Comparison of ENCODE assay signal across 8 mouse cellular contexts in genomic region chr2:70779634-70780033, GRCm38 (mm10). TPM values are rescaled to one million over a fixed set of nuclear protein-coding genes. Genes with fewer than 3 reads are reported as not detected.
A peak's percentile ranks its signal among the peaks of the same experiment; 100 is the strongest.
DNase-seq lines count a peak whose midpoint lies in the region; ATAC-seq and TF ChIP-seq lines count a peak whose summit lies in the region.

No protein-coding gene starts in this region.

- ATAC-seq in intestine, postnatal 0 days = no peak
- ATAC-seq in intestine, embryonic 15.5 days = no peak
- ATAC-seq in megakaryocyte-erythroid progenitor cell, adult 5-6 weeks (replicated peaks; ENCODE audit: low FRiP score, low TSS enrichment, poor library complexity, severe bottlenecking) = peak; percentile 83
- no peak; the same call in 1 of the 2 replicates for ATAC-seq in frontal cortex, adult (ENCODE audit: low TSS enrichment)

- DNase-seq in A20 (ENCODE audit: low read depth, low spot score) = peak; percentile 68
- DNase-seq in embryo, embryonic 10.5 days (ENCODE audit: low spot score) = peak; percentile 35
- no peak for DNase-seq in right cerebral cortex, postnatal 4 days

- H3K36me3 ChIP-seq in intestine, postnatal 0 days (ENCODE audit: control insufficient read depth, insufficient read depth) = peaks cover 3% of the 10 kb centered on the region; the same call in 1 of the 2 replicates
- H3K36me3 ChIP-seq in intestine, embryonic 15.5 days = no peaks in the 10 kb centered on the region
- peaks cover 41% of the 10 kb centered on the region for H3K36me3 ChIP-seq in E14TG2a.4 (ENCODE audit: insufficient read depth, low read length)

- H3K4me1 ChIP-seq in intestine, postnatal 0 days (replicated peaks; ENCODE audit: control insufficient read depth, insufficient read depth, low read length) = 0 out of 2 replicates have a peak, but pooled peaks cover 4% of the 10 kb centered on the region
- no peaks in the 10 kb centered on the region for H3K4me1 ChIP-seq in intestine, embryonic 15.5 days (replicated peaks)
- peaks cover 68% of the 10 kb centered on the region for H3K4me1 ChIP-seq in E14TG2a.4 (replicated peaks; ENCODE audit: low read depth, low read length)

- TF ChIP-seq CTCF in intestine, postnatal 0 days (IDR thresholded peaks at IDR 0.05; ENCODE audit: low read depth) = peak; percentile 78
- peak; percentile 76 for TF ChIP-seq CTCF in E14TG2a.4 (conservative IDR thresholded peaks at IDR 0.05; ENCODE audit: low read length)

- WGBS in intestine, postnatal 0 days = 93% methylated on average over 1 of the region's 1 CpGs
- 94% methylated on average over 1 of the region's 1 CpGs for WGBS in intestine, embryonic 15.5 days

- H3K9me3 ChIP-seq in intestine, postnatal 0 days (ENCODE audit: control insufficient read depth) = no peaks in the 10 kb centered on the region
- no peaks in the 10 kb centered on the region for H3K9me3 ChIP-seq in intestine, embryonic 15.5 days
- no peaks in the 10 kb centered on the region for H3K9me3 ChIP-seq in E14TG2a.4 (ENCODE audit: low read length)

- H3K9ac ChIP-seq in intestine, postnatal 0 days (ENCODE audit: low read depth, low read length) = no peak overlapping the region
- no peak overlapping the region for H3K9ac ChIP-seq in intestine, embryonic 15.5 days

- H3K27ac ChIP-seq in intestine, postnatal 0 days (ENCODE audit: low read depth, low read length) = no peak overlapping the region
- H3K27ac ChIP-seq in intestine, embryonic 15.5 days = no peak overlapping the region

- no peak overlapping the region for H3K4me2 ChIP-seq in intestine, postnatal 0 days (replicated peaks; ENCODE audit: low read depth)
- no peak overlapping the region for H3K4me2 ChIP-seq in intestine, embryonic 15.5 days (replicated peaks)

- no peaks in the 10 kb centered on the region for H3K27me3 ChIP-seq in intestine, postnatal 0 days (replicated peaks; ENCODE audit: control insufficient read depth, insufficient read depth, low read length)
- H3K27me3 ChIP-seq in intestine, embryonic 15.5 days (replicated peaks) = no peaks in the 10 kb centered on the region
- H3K27me3 ChIP-seq in E14TG2a.4 (ENCODE audit: insufficient read depth, low read length) = no peaks in the 10 kb centered on the region

- H3K4me3 ChIP-seq in intestine, postnatal 0 days (ENCODE audit: low read depth, low read length) = no peak overlapping the region
- H3K4me3 ChIP-seq in intestine, embryonic 15.5 days (replicated peaks) = no peak overlapping the region
- no peak overlapping the region for H3K4me3 ChIP-seq in E14TG2a.4 (replicated peaks; ENCODE audit: low read length)

RNA-seq across cellular contexts. Expression of gene Tlk1, which starts 45.9 kb away (rescaled TPM):
- polyA plus RNA-seq in intestine, postnatal 0 days (2015; fragmentation: Nextera tagmentation; extraction: Ambion mirVana) = 27.8 and 30.5 TPM in 2 replicates
- 36.4 and 45.7 TPM in 2 replicates for polyA plus RNA-seq in intestine, embryonic 15.5 days (2015; fragmentation: Nextera tagmentation; extraction: Ambion mirVana)
- total RNA-seq in megakaryocyte-erythroid progenitor cell, adult 5-6 weeks (2014; fragmentation: Nextera tagmentation) = 128 and 150 TPM in 2 replicates
- 112 and 121 TPM in 2 replicates for total RNA-seq in megakaryocyte-erythroid progenitor cell, adult 5-6 weeks (2017)
